Mouse (Mus musculus) liver, embryonic 13.5 days (tissue): ENCODE results near the gene Ell2. TPM values are rescaled to one million over a fixed set of nuclear protein-coding genes. Genes with fewer than 3 reads are reported as not detected.
A peak's percentile ranks its signal among the peaks of the same experiment; 100 is the strongest.

ENCODE experiments used
- ATAC-seq: fragments of 200-750 bp; cut with Nextera tagmentation; 2 replicates; pipeline ENCODE4 v1.8.0; 2017; ENCODE audit warnings: low read depth, mild to moderate bottlenecking, moderate number of reproducible peaks, moderate library complexity
- DNase-seq: peaks from one replicate; pipeline ENCODE4 v3.0.0; 2022
- H3K27ac ChIP-seq: fragments of 300-500 bp; sonication (generic); 2 replicates; pipeline ENCODE4 v1.5.1; 2015; ENCODE audit warnings: moderate library complexity, mild to moderate bottlenecking, inconsistent platforms
- H3K27me3 ChIP-seq: fragments of 300-500 bp; sonication (generic); 2 replicates; pipeline ENCODE4 v1.6.1; 2015; ENCODE audit warnings: mild to moderate bottlenecking, inconsistent platforms
- H3K36me3 ChIP-seq: fragments of 300-500 bp; sonication (generic); 2 replicates; pipeline ENCODE4 v1.6.1; 2015; ENCODE audit warnings: mild to moderate bottlenecking, inconsistent platforms
- H3K4me1 ChIP-seq: fragments of 300-500 bp; sonication (generic); replicated peaks from 2 replicates; pipeline ENCODE4 v1.6.1; 2015; ENCODE audit warnings: inconsistent platforms
- H3K4me2 ChIP-seq: fragments of 300-500 bp; sonication (generic); 2 replicates; pipeline ENCODE4 v1.6.1; 2015; ENCODE audit warnings: inconsistent platforms, mild to moderate bottlenecking, moderate library complexity
- H3K4me3 ChIP-seq: fragments of 300-500 bp; sonication (generic); replicated peaks from 2 replicates; pipeline ENCODE4 v1.5.1; 2015; ENCODE audit warnings: mild to moderate bottlenecking, inconsistent platforms
- H3K9ac ChIP-seq: fragments of 300-500 bp; sonication (generic); 2 replicates; pipeline ENCODE4 v1.6.1; 2015; ENCODE audit warnings: mild to moderate bottlenecking, inconsistent platforms
- H3K9me3 ChIP-seq: fragments of 300-500 bp; sonication (generic); replicated peaks from 2 replicates; pipeline ENCODE4 v1.6.1; 2016; ENCODE audit warnings: inconsistent platforms
- WGBS: fragments of 180-500 bp; shearing (Covaris S2); methylation state at CpG from one replicate; pipeline ENCODE4 v1.1.7; 2015; ENCODE audit not compliant: insufficient replicate concordance; 5-methylcytosine and 5-hydroxymethylcytosine counted together
- polyA plus RNA-seq: library from polyadenylated mRNA; unstranded; fragments of >200 nt; fragmentation: Nextera tagmentation; extraction: Ambion mirVana; gene quantifications from 2 replicates; pipeline ENCODE4 v1.2.1, GENCODE M21; 2015

The Ell2 gene
- polyA plus RNA-seq, 1 experiment from 2014 or later, result 38.2 TPM

DNA sequence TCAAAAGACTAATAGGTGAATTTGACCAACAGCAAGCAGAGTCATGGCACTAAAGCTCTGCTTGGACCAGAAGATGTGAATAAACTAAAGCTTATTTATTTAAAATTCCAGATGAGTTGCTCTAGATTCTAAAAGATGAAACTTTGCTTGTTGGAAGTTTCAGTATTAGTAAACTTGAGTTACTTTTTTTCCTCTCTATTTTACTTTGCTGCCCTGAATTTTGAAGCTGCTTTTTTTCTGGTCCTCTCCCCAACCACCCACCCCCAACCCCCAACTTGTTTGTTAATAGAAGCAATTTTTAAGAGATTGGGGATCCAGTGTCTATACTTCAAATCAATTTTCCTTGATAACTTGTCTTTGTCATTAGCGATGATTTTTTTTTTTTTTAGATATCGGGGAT lies 64.2 kb downstream of the Ell2 start:
- Histone ChIP-seq H3K36me3 (peaks cover 86% of the 10 kb centered on the region), H3K4me3 (no peak overlapping the region), H3K4me2 (no peak overlapping the region), H3K27ac (peak overlapping the region; percentile 54; the same call in 1 of the 2 replicates), H3K4me1 (peaks cover 21% of the 10 kb centered on the region), H3K27me3 (no peaks in the 10 kb centered on the region), H3K9ac (no peak overlapping the region), H3K9me3 (no peaks in the 10 kb centered on the region)
- 93% methylated on average over 2 of the region's 2 CpGs for WGBS
- DNase-seq (no peak), ATAC-seq (no peak)

- Histone ChIP-seq H3K4me1 (peaks cover 21% of the 10 kb centered on the region), H3K9ac (no peak overlapping the region), H3K27ac (no peak overlapping the region), H3K36me3 (peaks cover 86% of the 10 kb centered on the region), H3K4me2 (no peak overlapping the region), H3K9me3 (no peaks in the 10 kb centered on the region), H3K27me3 (no peaks in the 10 kb centered on the region), H3K4me3 (no peak overlapping the region)
- ATAC-seq (peak; percentile 79), DNase-seq (no peak)
- 35% methylated on average over 4 of the region's 4 CpGs for WGBS
Measured at GRCm38 (mm10) chr13:75771404-75771803, 64.8 kb downstream of the Ell2 start.

DNA sequence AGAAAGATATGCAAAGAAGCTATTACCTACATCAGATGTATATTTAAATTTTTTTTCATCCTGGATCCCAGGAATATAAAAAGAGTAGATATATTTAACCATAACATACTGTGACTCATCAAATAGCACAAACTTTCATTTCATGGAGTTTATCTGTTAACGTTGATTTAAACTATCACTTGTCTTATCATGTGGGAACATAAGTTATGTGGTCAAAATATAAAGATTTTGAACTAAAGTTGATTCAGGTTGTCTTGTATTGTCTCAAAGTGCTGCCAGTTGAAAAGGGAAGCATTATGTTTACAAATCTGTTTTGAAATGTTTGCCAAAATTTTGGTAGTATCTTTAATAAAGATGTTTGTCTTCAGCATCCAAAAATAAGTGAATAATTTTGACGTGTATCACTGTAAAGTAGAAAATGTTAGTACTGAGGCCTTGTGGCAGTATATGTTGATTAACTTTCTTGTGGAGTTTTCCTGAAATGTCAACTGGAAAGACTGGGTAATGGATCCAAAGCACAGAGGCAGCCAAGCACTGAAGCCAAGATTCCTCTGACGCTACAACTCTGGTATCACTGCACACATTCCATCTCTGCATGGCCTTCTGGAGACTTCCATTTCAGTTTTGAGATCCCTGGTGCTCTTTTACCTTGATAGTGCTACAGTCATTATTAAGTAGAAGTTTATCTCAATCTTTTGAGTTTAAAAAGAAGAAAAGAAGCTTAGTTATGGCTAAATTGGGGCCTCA lies 65.6 kb downstream of the Ell2 start:
- Histone ChIP-seq H3K27me3 (no peaks in the 10 kb centered on the region), H3K4me2 (no peak overlapping the region), H3K27ac (no peak overlapping the region), H3K4me1 (peaks cover 21% of the 10 kb centered on the region), H3K9ac (no peak overlapping the region), H3K4me3 (no peak overlapping the region), H3K36me3 (peaks cover 86% of the 10 kb centered on the region), H3K9me3 (no peaks in the 10 kb centered on the region)
- ATAC-seq (no peak), DNase-seq (no peak)
- WGBS, result 64% methylated on average over 3 of the region's 3 CpGs

GRCm38 (mm10) chr13:75775961-75776360 lies 69.4 kb downstream of the Ell2 start:
- Histone ChIP-seq H3K27me3 (no peaks in the 10 kb centered on the region), H3K4me1 (peaks cover 3% of the 10 kb centered on the region; the same call in 1 of the 2 replicates), H3K4me3 (no peak overlapping the region), H3K36me3 (peaks cover 67% of the 10 kb centered on the region), H3K9me3 (no peaks in the 10 kb centered on the region), H3K27ac (no peak overlapping the region), H3K4me2 (no peak overlapping the region), H3K9ac (no peak overlapping the region)
- ATAC-seq, result no peak
- DNase-seq, result no peak

GRCm38 (mm10) chr13:75776692-75777091 lies 70.1 kb downstream of the Ell2 start:
- Histone ChIP-seq H3K4me2 (no peak overlapping the region), H3K4me3 (no peak overlapping the region), H3K4me1 (no peaks in the 10 kb centered on the region; the same call in 1 of the 2 replicates), H3K9ac (no peak overlapping the region), H3K27ac (no peak overlapping the region), H3K9me3 (no peaks in the 10 kb centered on the region), H3K36me3 (peaks cover 62% of the 10 kb centered on the region), H3K27me3 (no peaks in the 10 kb centered on the region)
- ATAC-seq, result no peak
- WGBS, result 83% methylated on average over 1 of the region's 1 CpGs
- no peak for DNase-seq

- WGBS, result 71% methylated on average over 6 of the region's 6 CpGs
- ATAC-seq (no peak), DNase-seq (no peak)
- H3K36me3 ChIP-seq, result peaks cover 51% of the 10 kb centered on the region
- H3K4me2 ChIP-seq, result no peak overlapping the region
- no peak overlapping the region for H3K9ac ChIP-seq
- H3K4me3 ChIP-seq, result no peak overlapping the region
- no peaks in the 10 kb centered on the region for H3K9me3 ChIP-seq
- 0 out of 2 replicates have a peak overlapping the region, but pooled peaks have one; percentile 9 for H3K27ac ChIP-seq
- H3K4me1 ChIP-seq, result no peaks in the 10 kb centered on the region; the same call in 1 of the 2 replicates
- no peaks in the 10 kb centered on the region for H3K27me3 ChIP-seq
Measured at GRCm38 (mm10) chr13:75778156-75778555, 71.6 kb downstream of the Ell2 start.

- Histone ChIP-seq H3K4me3 (no peak overlapping the region), H3K9me3 (no peaks in the 10 kb centered on the region), H3K27me3 (no peaks in the 10 kb centered on the region), H3K4me2 (no peak overlapping the region), H3K36me3 (peaks cover 41% of the 10 kb centered on the region), H3K9ac (no peak overlapping the region), H3K27ac (no peak overlapping the region), H3K4me1 (no peaks in the 10 kb centered on the region; the same call in 1 of the 2 replicates)
- ATAC-seq (no peak), DNase-seq (no peak)
- WGBS, result 87% methylated on average over 2 of the region's 2 CpGs
Measured at GRCm38 (mm10) chr13:75779169-75779568, 72.6 kb downstream of the Ell2 start.

GRCm38 (mm10) chr13:75780096-75780495 lies 73.5 kb downstream of the Ell2 start:
- no peak for ATAC-seq
- DNase-seq, result no peak
- Histone ChIP-seq H3K36me3 (peaks cover 32% of the 10 kb centered on the region), H3K4me2 (no peak overlapping the region), H3K27me3 (no peaks in the 10 kb centered on the region), H3K9ac (no peak overlapping the region), H3K4me3 (no peak overlapping the region), H3K4me1 (no peaks in the 10 kb centered on the region; the same call in 1 of the 2 replicates), H3K9me3 (no peaks in the 10 kb centered on the region), H3K27ac (no peak overlapping the region)
- 83% methylated on average over 2 of the region's 2 CpGs for WGBS

DNA sequence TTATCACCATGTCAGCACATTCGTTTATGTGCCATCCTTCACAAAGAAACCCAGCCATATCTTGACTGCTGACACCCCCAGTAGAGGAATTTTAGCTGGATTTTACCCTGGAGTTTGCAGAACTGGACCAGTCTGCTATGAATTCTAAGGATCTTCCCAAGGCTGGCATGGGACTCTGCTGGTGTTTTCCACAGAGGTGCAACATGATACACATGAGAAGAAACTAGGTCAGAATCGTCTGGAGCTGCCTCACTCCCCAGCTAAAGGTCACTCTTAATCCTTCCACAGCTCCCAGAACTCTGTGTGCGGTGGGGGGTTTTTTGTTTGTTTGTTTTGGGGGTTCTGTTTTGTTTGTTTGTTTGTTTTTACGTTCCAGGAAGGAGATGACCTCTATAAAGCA lies 79.2 kb downstream of the Ell2 start:
- DNase-seq (no peak), ATAC-seq (no peak)
- H3K27ac ChIP-seq, result no peak overlapping the region
- H3K4me3 ChIP-seq, result no peak overlapping the region
- no peak overlapping the region for H3K9ac ChIP-seq
- no peaks in the 10 kb centered on the region for H3K9me3 ChIP-seq
- WGBS, result 74% methylated on average over 4 of the region's 4 CpGs
- no peaks in the 10 kb centered on the region for H3K4me1 ChIP-seq
- H3K27me3 ChIP-seq, result no peaks in the 10 kb centered on the region
- no peak overlapping the region for H3K4me2 ChIP-seq
- H3K36me3 ChIP-seq, result peaks cover 16% of the 10 kb centered on the region; the same call in 1 of the 2 replicates

DNA sequence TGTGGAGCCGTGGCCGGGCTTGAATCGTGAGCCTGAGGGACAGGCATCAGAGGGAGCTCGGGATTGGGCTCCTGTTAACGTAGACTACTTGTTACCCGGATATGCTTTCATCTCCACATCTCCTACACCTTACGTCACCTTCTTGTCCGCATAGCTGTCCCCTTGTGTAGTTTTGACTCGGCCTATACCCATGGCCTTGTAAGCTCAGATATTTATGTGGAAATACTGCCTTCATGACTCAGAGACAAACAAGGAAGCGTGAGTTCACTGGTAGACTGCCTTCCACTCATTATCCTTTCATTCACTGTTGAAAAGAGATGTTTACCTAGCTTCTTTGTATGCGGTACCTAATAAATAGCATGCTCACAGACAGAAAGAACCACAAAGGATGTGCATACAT lies 79.7 kb downstream of the Ell2 start:
- no peak for ATAC-seq
- H3K4me3 ChIP-seq, result no peak overlapping the region
- WGBS, result 88% methylated on average over 11 of the region's 11 CpGs
- H3K9ac ChIP-seq, result no peak overlapping the region
- no peak overlapping the region for H3K27ac ChIP-seq
- H3K27me3 ChIP-seq, result no peaks in the 10 kb centered on the region
- H3K36me3 ChIP-seq, result peaks cover 16% of the 10 kb centered on the region; the same call in 1 of the 2 replicates
- DNase-seq, result no peak
- no peaks in the 10 kb centered on the region for H3K9me3 ChIP-seq
- no peak overlapping the region for H3K4me2 ChIP-seq
- H3K4me1 ChIP-seq, result no peaks in the 10 kb centered on the region

- H3K9me3 ChIP-seq, result no peaks in the 10 kb centered on the region
- no peak overlapping the region for H3K4me3 ChIP-seq
- H3K27me3 ChIP-seq, result no peaks in the 10 kb centered on the region
- no peak overlapping the region for H3K27ac ChIP-seq
- no peak overlapping the region for H3K4me2 ChIP-seq
- no peaks in the 10 kb centered on the region for H3K4me1 ChIP-seq
- DNase-seq (no peak), ATAC-seq (no peak)
- 58% methylated on average over 3 of the region's 3 CpGs for WGBS
- H3K36me3 ChIP-seq, result peaks cover 16% of the 10 kb centered on the region; the same call in 1 of the 2 replicates
- no peak overlapping the region for H3K9ac ChIP-seq
Measured at GRCm38 (mm10) chr13:75787364-75787763, 80.8 kb downstream of the Ell2 start.

- Histone ChIP-seq H3K27ac (no peak overlapping the region), H3K4me3 (no peak overlapping the region), H3K9me3 (no peaks in the 10 kb centered on the region), H3K9ac (no peak overlapping the region), H3K27me3 (no peaks in the 10 kb centered on the region), H3K4me2 (no peak overlapping the region), H3K4me1 (0 out of 2 replicates have a peak, but pooled peaks cover 3% of the 10 kb centered on the region), H3K36me3 (peaks cover 16% of the 10 kb centered on the region; the same call in 1 of the 2 replicates)
- ATAC-seq, result no peak
- 40% methylated on average over 4 of the region's 4 CpGs for WGBS
- DNase-seq, result no peak
Measured at GRCm38 (mm10) chr13:75788178-75788577, 81.6 kb downstream of the Ell2 start.
